20 mouse cellular contexts compared by ENCODE assay signal in genomic region chr11:67638401-67638800, GRCm38 (mm10). TPM values are rescaled to one million over a fixed set of nuclear protein-coding genes. Genes with fewer than 3 reads are reported as not detected.
"Had no signal": no experiment of that assay in that cellular context is flagged by ENCODE, and none has a peak within 500 bp of the region (broad histone marks: within the 10 kb centered on the region; RNA-seq: fewer than 3 reads in every experiment).

No protein-coding gene starts in this region.

- H3K4me3 ChIP-seq: limb, embryonic 15.5 days; liver, embryonic 12.5 days; lung, embryonic 15.5 days; megakaryocyte, embryonic 14.5 days had no signal

- DNase-seq: kidney, postnatal 36 days; layer of hippocampus, adult 9-11 months; layer of hippocampus, postnatal 36 days; lung, postnatal 14 days; right cerebral cortex, adult 18-20 months; right cerebral cortex, postnatal 25 days; thymus, postnatal 36 days had no signal

- H3K27me3 ChIP-seq: limb, embryonic 15.5 days; liver, embryonic 12.5 days; lung, embryonic 15.5 days had no signal

- H3K4me1 ChIP-seq: liver, embryonic 12.5 days; lung, embryonic 15.5 days; megakaryocyte, embryonic 14.5 days had no signal

- ATAC-seq: liver, embryonic 12.5 days; midbrain, embryonic 16.5 days had no signal

- H3K4me2 ChIP-seq: limb, embryonic 15.5 days; liver, embryonic 12.5 days; lung, embryonic 15.5 days; midbrain, embryonic 11.5 days had no signal

- H3K9ac ChIP-seq: limb, embryonic 15.5 days; liver, embryonic 12.5 days; lung, embryonic 15.5 days had no signal

- H3K27ac ChIP-seq: kidney, postnatal 0 days; limb, embryonic 15.5 days; liver, embryonic 12.5 days; lung, embryonic 15.5 days; macrophage had no signal

- H3K36me3 ChIP-seq: limb, embryonic 15.5 days; liver, embryonic 12.5 days; lung, embryonic 15.5 days had no signal

- H3K9me3 ChIP-seq: limb, embryonic 15.5 days; liver, embryonic 12.5 days; lung, embryonic 15.5 days; megakaryocyte, embryonic 14.5 days had no signal

RNA-seq across cellular contexts. Expression of gene Rcvrn, which starts 56.7 kb away (rescaled TPM):
- polyA plus RNA-seq: kidney, postnatal 0 days; limb, embryonic 11.5 days; limb, embryonic 15.5 days; liver, embryonic 12.5 days; liver, embryonic 16.5 days; lung, embryonic 15.5 days; macrophage; midbrain, embryonic 11.5 days; midbrain, embryonic 16.5 days; neural tube, embryonic 14.5 days; small intestine, adult 2 months; stomach, embryonic 16.5 days had no signal
